Mouse (Mus musculus) CD8-positive naive resting alpha-beta T cell, adult 2 months (primary cell): ENCODE results near the gene Lect2.
A peak's percentile ranks its signal among the peaks of the same experiment; 100 is the strongest.

Experiments used
- DNase-seq, 2 experiments: peaks; one replicate each; pipeline ENCODE4 v3.0.0; 2022; ENCODE audit warnings: low read depth in 2 of 2, low spot score in 2 of 2

Gene Lect2

GRCm38 (mm10) chr13:56506871-56507496, 41.3 kb downstream of the Lect2 start:
- peak; percentile 67 to 75 for DNase-seq

- no peak for DNase-seq
Observed at GRCm38 (mm10) chr13:56501866-56502420, 46.4 kb downstream of the Lect2 start.

- no peak for DNase-seq
Observed at GRCm38 (mm10) chr13:56500636-56501035, 47.7 kb downstream of the Lect2 start.

DNA sequence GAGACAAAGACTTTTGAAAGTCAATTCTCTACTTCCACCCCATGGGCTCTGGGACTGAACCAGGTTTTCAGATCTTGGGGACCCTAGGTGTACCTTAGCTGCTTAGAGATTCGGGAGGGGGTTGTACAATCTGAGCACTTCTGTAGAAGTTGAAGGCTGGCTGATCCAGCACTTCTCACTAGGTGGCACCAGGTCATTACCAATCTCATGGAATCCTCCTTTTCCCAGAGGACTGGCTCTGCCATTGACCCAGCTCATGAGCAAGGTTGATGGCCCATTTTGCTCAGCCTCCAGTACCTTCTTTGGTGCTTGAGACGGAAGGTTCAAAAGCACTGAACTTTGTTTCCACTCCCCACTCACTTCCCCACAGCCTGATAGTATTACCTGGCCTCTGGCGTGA, 48.2 kb downstream of the Lect2 start:
- DNase-seq: no peak

- DNase-seq: no peak
Observed at GRCm38 (mm10) chr13:56494440-56494839, 53.9 kb downstream of the Lect2 start.
